Mouse (Mus musculus) heart, adult 2 months (tissue): Measurements from ENCODE around the gene Dnal4. TPM values are rescaled to one million over a fixed set of nuclear protein-coding genes. Genes with fewer than 3 reads are reported as not detected.

ENCODE experiments used
- DNase-seq, 2 experiments: peaks; one replicate each; pipeline ENCODE4 v3.0.0; 2021
- H3K27ac ChIP-seq: fragments of 200-600 bp; 2 replicates; pipeline ENCODE4 v1.8.1; 2022
- H3K27me3 ChIP-seq: fragments of 200-500 bp; 2 replicates; pipeline ENCODE4 v1.6.1; 2012; ENCODE audit warnings: mild to moderate bottlenecking, low read length, inconsistent platforms, mixed read lengths; ENCODE audit not compliant: control insufficient read depth, insufficient read depth
- H3K36me3 ChIP-seq: fragments of 200-500 bp; 2 replicates; pipeline ENCODE4 v1.6.1; 2012; ENCODE audit warnings: low read length, inconsistent platforms; ENCODE audit not compliant: control insufficient read depth, insufficient read depth
- H3K4me1 ChIP-seq: fragments of 200-500 bp; 2 replicates; pipeline ENCODE4 v1.6.1; 2011; ENCODE audit warnings: low read length; ENCODE audit not compliant: control insufficient read depth, insufficient read depth
- H3K4me3 ChIP-seq: fragments of 200-600 bp; 2 replicates; pipeline ENCODE4 v1.8.1; 2022
- H3K79me2 ChIP-seq: fragments of 200-500 bp; replicated peaks from 2 replicates; pipeline ENCODE4 v1.6.1; 2012; ENCODE audit warnings: mild to moderate bottlenecking, inconsistent platforms, low read length, moderate library complexity, mixed read lengths; ENCODE audit not compliant: control insufficient read depth, insufficient read depth
- H3K9ac ChIP-seq: fragments of 200-500 bp; 2 replicates; pipeline ENCODE4 v1.6.1; 2012; ENCODE audit warnings: low read depth, mild to moderate bottlenecking, control low read depth, inconsistent platforms, low read length, mixed read lengths
- CTCF ChIP-seq: fragments of 200-600 bp; IDR thresholded peaks from 2 replicates; pipeline ENCODE4 v1.8.1; 2022; ENCODE audit warnings: antibody characterized with exemption, mild to moderate bottlenecking, moderate library complexity
- EP300 ChIP-seq: fragments of 200-500 bp; IDR thresholded peaks from 2 replicates; pipeline ENCODE4 v1.6.1; 2011; ENCODE audit warnings: low read depth, low read length, control low read depth; ENCODE audit not compliant: insufficient read depth
- POLR2A ChIP-seq: fragments of 200-500 bp; IDR thresholded peaks from 2 replicates; pipeline ENCODE4 v1.6.1; 2011; ENCODE audit warnings: mild to moderate bottlenecking, low read depth, low read length, control low read depth; ENCODE audit not compliant: insufficient read depth
- WGBS: fragments of 180-500 bp; shearing (Covaris S2); methylation state at CpG from one replicate; pipeline ENCODE4 v1.1.7; 2018; 5-methylcytosine and 5-hydroxymethylcytosine counted together
- intact Hi-C: fragments of 180-260 bp; cut with DNase I; formaldehyde crosslinking; loops from one replicate; pipeline ENCODE4 v1.15.1; 2025
- polyA plus RNA-seq: library from polyadenylated mRNA; depleted of rRNA; stranded (reverse); fragments of >200 nt; gene quantifications from 2 replicates; pipeline ENCODE4 v1.2.3, GENCODE M21; 2012; rRNA removed
- total RNA-seq, 2 experiments: library from RNA; stranded (reverse); gene quantifications; 2 replicates each; pipeline ENCODE4 v1.2.3; 2021

Gene Dnal4
- total and polyA plus RNA-seq, 3 experiments: 19.3 to 43.0 (median 21.7) TPM

- intact Hi-C loops: no loop called here
- H3K4me3 ChIP-seq: no peak overlapping the region
- peak; percentile 52 for DNase-seq
- 20% methylated on average over 1 of the region's 1 CpGs for WGBS
- no peak overlapping the region for H3K9ac ChIP-seq
- TF ChIP-seq CTCF (peak; percentile 79), EP300 (peak; percentile 52; the same call in 1 of the 2 replicates), POLR2A (0 out of 2 replicates have a peak, but pooled peaks have one; percentile 20)
- no peaks in the 10 kb centered on the region for H3K79me2 ChIP-seq
- no peaks in the 10 kb centered on the region for H3K36me3 ChIP-seq
- no peak overlapping the region for H3K27ac ChIP-seq
- peaks cover 2% of the 10 kb centered on the region for H3K4me1 ChIP-seq
- H3K27me3 ChIP-seq: no peaks in the 10 kb centered on the region
Observed at GRCm38 (mm10) chr15:79723439-79723838, 54.2 kb downstream of the Dnal4 start.

DNA sequence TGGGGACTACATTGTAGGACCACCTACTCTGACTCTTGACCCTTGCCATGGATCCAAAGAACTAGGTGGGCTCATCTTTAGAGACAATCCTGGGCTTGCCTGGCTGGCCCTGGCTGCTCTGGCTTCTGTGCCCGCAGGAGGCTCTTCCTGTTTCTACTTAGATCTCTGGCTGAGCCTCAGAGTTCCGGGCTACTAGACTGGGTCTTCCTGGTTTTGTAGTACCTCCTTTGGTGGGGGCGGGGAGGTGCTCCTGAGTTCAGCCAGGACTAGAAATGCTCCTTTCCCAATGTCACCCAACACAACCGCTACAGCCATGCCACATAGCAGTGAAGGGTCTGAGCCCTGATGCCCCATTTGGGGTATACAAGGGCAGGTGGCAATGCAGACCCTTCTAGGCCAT is 56.9 kb downstream of the Dnal4 start:
- intact Hi-C loops: no loop called here
- Histone ChIP-seq H3K4me1 (peaks cover 2% of the 10 kb centered on the region), H3K36me3 (no peaks in the 10 kb centered on the region), H3K27ac (no peak overlapping the region), H3K27me3 (no peaks in the 10 kb centered on the region), H3K4me3 (no peak overlapping the region), H3K9ac (no peak overlapping the region), H3K79me2 (no peaks in the 10 kb centered on the region)
- WGBS: 63% methylated on average over 4 of the region's 4 CpGs
- no peak for TF ChIP-seq POLR2A
- TF ChIP-seq CTCF: no peak
- TF ChIP-seq EP300: no peak
- DNase-seq: no peak

DNA sequence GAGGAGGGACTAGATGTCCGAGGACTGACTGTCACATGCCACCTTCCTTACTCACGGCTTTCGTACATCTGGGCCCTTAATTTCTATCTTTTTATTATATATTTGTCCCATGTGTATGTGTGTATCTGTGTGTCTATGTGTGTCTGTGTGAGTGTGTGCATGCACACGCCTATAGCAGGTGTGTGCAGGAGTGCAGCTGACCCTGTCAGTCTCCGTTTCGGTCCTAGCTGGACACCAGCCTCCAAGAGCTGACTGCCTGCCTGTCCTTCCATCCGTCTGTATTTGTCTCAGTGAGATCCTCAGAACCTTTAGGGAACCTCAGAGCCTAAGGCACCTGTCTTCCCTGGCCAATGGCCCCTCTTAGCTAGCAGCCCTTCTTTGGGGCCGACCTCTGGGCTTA is 57.4 kb downstream of the Dnal4 start:
- H3K79me2 ChIP-seq: no peaks in the 10 kb centered on the region
- DNase-seq: no peak
- H3K4me3 ChIP-seq: no peak overlapping the region
- TF ChIP-seq POLR2A (no peak), CTCF (no peak), EP300 (no peak)
- no peak overlapping the region for H3K9ac ChIP-seq
- H3K27ac ChIP-seq: no peak overlapping the region
- no peaks in the 10 kb centered on the region for H3K36me3 ChIP-seq
- intact Hi-C loops: no loop called here
- H3K4me1 ChIP-seq: peaks cover 2% of the 10 kb centered on the region
- no peaks in the 10 kb centered on the region for H3K27me3 ChIP-seq
- WGBS: 88% methylated on average over 8 of the region's 8 CpGs

DNA sequence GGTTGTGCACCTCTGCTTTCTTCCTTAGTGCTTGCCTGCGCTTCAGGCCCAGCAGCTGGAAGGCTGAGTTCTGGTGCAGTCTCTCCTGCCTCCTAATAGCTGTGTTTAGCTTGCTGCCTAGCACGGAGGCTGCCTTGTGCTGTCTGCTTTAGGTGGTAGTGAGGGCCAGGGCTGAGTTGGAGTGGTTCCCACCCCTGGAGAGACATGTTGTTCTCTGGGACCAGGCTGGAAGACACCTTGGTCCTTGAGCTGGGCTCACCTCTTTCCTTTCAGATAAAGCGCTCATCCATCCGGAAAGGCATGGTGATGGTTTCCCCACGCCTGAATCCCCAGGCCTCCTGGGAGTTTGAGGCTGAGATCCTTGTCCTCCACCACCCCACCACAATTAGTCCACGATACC is 60.9 kb downstream of the Dnal4 start:
- Histone ChIP-seq H3K27ac (no peak overlapping the region), H3K4me1 (no peaks in the 10 kb centered on the region), H3K9ac (no peak overlapping the region), H3K4me3 (no peak overlapping the region), H3K27me3 (no peaks in the 10 kb centered on the region), H3K36me3 (no peaks in the 10 kb centered on the region), H3K79me2 (no peaks in the 10 kb centered on the region)
- WGBS: 90% methylated on average over 6 of the region's 6 CpGs
- TF ChIP-seq EP300 (no peak), CTCF (no peak), POLR2A (no peak)
- no peak for DNase-seq
- intact Hi-C loops: no loop called here

DNA sequence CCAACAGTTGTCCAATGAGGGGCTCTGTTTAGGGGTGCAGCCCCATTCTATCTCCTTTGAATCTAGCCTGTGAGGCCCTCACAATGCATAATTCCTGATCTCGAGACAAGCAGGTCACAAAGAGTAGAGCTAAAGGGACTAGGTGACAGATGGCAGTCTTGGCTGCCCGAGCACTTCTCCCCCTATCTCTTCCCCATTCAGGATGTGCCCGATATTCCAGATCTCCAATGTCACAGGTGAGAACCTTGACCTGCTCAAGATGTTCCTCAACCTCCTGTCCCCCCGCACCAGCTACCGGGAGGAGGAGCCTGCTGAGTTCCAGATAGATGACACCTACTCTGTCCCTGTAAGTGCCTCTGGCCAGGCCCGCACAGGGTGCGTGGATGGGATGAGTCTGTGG is 62.0 kb downstream of the Dnal4 start:
- no peak overlapping the region for H3K9ac ChIP-seq
- H3K27me3 ChIP-seq: no peaks in the 10 kb centered on the region
- H3K79me2 ChIP-seq: no peaks in the 10 kb centered on the region
- WGBS: 96% methylated on average over 7 of the region's 7 CpGs
- H3K4me1 ChIP-seq: no peaks in the 10 kb centered on the region
- intact Hi-C loops: no loop called here
- TF ChIP-seq EP300 (no peak), POLR2A (no peak), CTCF (no peak)
- DNase-seq: no peak
- no peak overlapping the region for H3K27ac ChIP-seq
- H3K36me3 ChIP-seq: no peaks in the 10 kb centered on the region
- no peak overlapping the region for H3K4me3 ChIP-seq

Other genes starting within 250 kb of the Dnal4 start
- 10 to 100 TPM; 77.6 to 95.1 TPM for gene Ddx17, start 231.1 kb downstream of the Dnal4 start, total RNA-seq
- 122 and 219 TPM in 2 replicates for gene Ddx17, start 231.1 kb downstream of the Dnal4 start, polyA plus RNA-seq
- gene Dmc1, start 172.7 kb downstream of the Dnal4 start, total RNA-seq: not detected
- 0.12 TPM in 1 of 2 replicates, not detected in the other for gene Dmc1, start 172.7 kb downstream of the Dnal4 start, polyA plus RNA-seq
- under 1 TPM; 0.75 to 0.84 TPM for gene Fam227a, start 118.9 kb downstream of the Dnal4 start, total RNA-seq
- gene Fam227a, start 118.9 kb downstream of the Dnal4 start, polyA plus RNA-seq: 1.2 and 1.4 TPM in 2 replicates
- 10 to 100 TPM; 18.6 to 19.3 TPM for gene Cby1, start 118.7 kb downstream of the Dnal4 start, total RNA-seq
- 10.1 and 13.8 TPM in 2 replicates for gene Cby1, start 118.7 kb downstream of the Dnal4 start, polyA plus RNA-seq
- 100 to 1,000 TPM in 1 of 2 experiments, 10 to 100 TPM in 1; 99.8 to 109 TPM for gene Tomm22, start 107.0 kb downstream of the Dnal4 start, total RNA-seq
- gene Tomm22, start 107.0 kb downstream of the Dnal4 start, polyA plus RNA-seq: 57.8 and 112 TPM in 2 replicates
- gene Josd1, start 89.9 kb downstream of the Dnal4 start, total RNA-seq: 10 to 100 TPM; 22.1 to 24.9 TPM
- 16.1 and 25.6 TPM in 2 replicates for gene Josd1, start 89.9 kb downstream of the Dnal4 start, polyA plus RNA-seq
- 10 to 100 TPM; 26.9 to 30.1 TPM for gene Gtpbp1, start 87.0 kb downstream of the Dnal4 start, total RNA-seq
- 27.0 and 30.5 TPM in 2 replicates for gene Gtpbp1, start 87.0 kb downstream of the Dnal4 start, polyA plus RNA-seq
- 10 to 100 TPM; 83.3 to 96.7 TPM for gene Sun2, start 35.3 kb downstream of the Dnal4 start, total RNA-seq
- gene Sun2, start 35.3 kb downstream of the Dnal4 start, polyA plus RNA-seq: 57.9 and 69.2 TPM in 2 replicates
- 1 to 10 TPM; 1.5 to 1.7 TPM for gene Nptxr, start 26.9 kb upstream of the Dnal4 start, total RNA-seq
- gene Nptxr, start 26.9 kb upstream of the Dnal4 start, polyA plus RNA-seq: 1.3 and 1.6 TPM in 2 replicates
- gene Npcd, start 56.4 kb upstream of the Dnal4 start, total RNA-seq: under 1 TPM; 0.29 to 0.30 TPM
- gene Npcd, start 56.4 kb upstream of the Dnal4 start, polyA plus RNA-seq: 0.31 TPM in 1 of 2 replicates, not detected in the other
- gene Cbx6, start 56.8 kb upstream of the Dnal4 start, total RNA-seq: 10 to 100 TPM; 21.1 to 21.3 TPM
- 22.9 and 24.1 TPM in 2 replicates for gene Cbx6, start 56.8 kb upstream of the Dnal4 start, polyA plus RNA-seq
- gene Apobec3, start 113.8 kb upstream of the Dnal4 start, total RNA-seq: 1 to 10 TPM; 6.8 to 7.1 TPM
- 13.9 and 16.3 TPM in 2 replicates for gene Apobec3, start 113.8 kb upstream of the Dnal4 start, polyA plus RNA-seq
- 10 to 100 TPM; 18.9 to 21.7 TPM for gene Cbx7, start 193.3 kb upstream of the Dnal4 start, total RNA-seq
- gene Cbx7, start 193.3 kb upstream of the Dnal4 start, polyA plus RNA-seq: 21.4 and 31.6 TPM in 2 replicates
- 10 to 100 TPM; 27.1 to 27.3 TPM for gene Pdgfb, start 237.1 kb upstream of the Dnal4 start, total RNA-seq
- gene Pdgfb, start 237.1 kb upstream of the Dnal4 start, polyA plus RNA-seq: 32.6 and 45.1 TPM in 2 replicates